Mouse (Mus musculus) ES-Bruce4 (cell line): Measurements from ENCODE around the gene Degs2. TPM values are rescaled to one million over a fixed set of nuclear protein-coding genes. Genes with fewer than 3 reads are reported as not detected.

Experiments
- H3K27ac ChIP-seq: 2 replicates; pipeline ENCODE4 v1.5.1; 2012; ENCODE audit warnings: low read length, inconsistent platforms; ENCODE audit not compliant: insufficient read depth
- H3K27me3 ChIP-seq: 2 replicates; pipeline ENCODE4 v1.6.1; 2012; ENCODE audit warnings: mild to moderate bottlenecking, low read length, inconsistent platforms; ENCODE audit not compliant: control insufficient read depth, poor library complexity, insufficient read depth, severe bottlenecking
- H3K36me3 ChIP-seq: 2 replicates; pipeline ENCODE4 v1.6.1; 2012; ENCODE audit warnings: inconsistent platforms, mild to moderate bottlenecking, low read length, moderate library complexity; ENCODE audit not compliant: control insufficient read depth, poor library complexity, insufficient read depth, severe bottlenecking
- H3K4me1 ChIP-seq: one replicate; pipeline ENCODE4 v1.8.1; 2011; ENCODE audit warnings: low read length; ENCODE audit not compliant: control insufficient read depth, insufficient read depth
- H3K4me3 ChIP-seq: 2 replicates; pipeline ENCODE4 v1.5.1; 2011; ENCODE audit warnings: low read depth, mild to moderate bottlenecking, low read length
- H3K9ac ChIP-seq: 2 replicates; pipeline ENCODE4 v1.6.1; 2012; ENCODE audit warnings: low read depth, mild to moderate bottlenecking, inconsistent platforms; ENCODE audit not compliant: poor library complexity, severe bottlenecking
- H3K9me3 ChIP-seq: replicated peaks from 2 replicates; pipeline ENCODE4 v1.6.1; 2012; ENCODE audit warnings: mild to moderate bottlenecking, low read length, inconsistent platforms; ENCODE audit not compliant: control insufficient read depth, poor library complexity, insufficient read depth, severe bottlenecking
- CTCF ChIP-seq: IDR thresholded peaks from one replicate; pipeline ENCODE4 v1.8.1; 2011; ENCODE audit warnings: low read depth, low read length
- EP300 ChIP-seq: IDR thresholded peaks from 2 replicates; pipeline ENCODE4 v1.6.1; 2011; ENCODE audit warnings: low read depth, low read length; ENCODE audit not compliant: insufficient read depth
- POLR2A ChIP-seq: IDR thresholded peaks from one replicate; pipeline ENCODE4 v1.8.1; 2011; ENCODE audit warnings: low read length; ENCODE audit not compliant: insufficient read depth
- polyA plus RNA-seq: library from polyadenylated mRNA; stranded (reverse); fragments of >200 nt; gene quantifications from 2 replicates; pipeline ENCODE4 v1.2.4, GENCODE M21; 2011; ENCODE audit warnings: low read depth; ENCODE audit not compliant: missing spikeins, insufficient read depth, insufficient read length

The Degs2 gene
- polyA plus RNA-seq, 1 experiment: not detected

- H3K4me3 ChIP-seq: no peak overlapping the region
These were observed 40.1 kb upstream of the Degs2 start for GRCm38 (mm10) chr12:108742241-108742640.

GRCm38 (mm10) chr12:108741472-108741871 lies 39.4 kb upstream of the Degs2 start:
- Histone ChIP-seq H3K4me1 (no peaks in the 10 kb centered on the region), H3K27ac (no peak overlapping the region), H3K27me3 (no peaks in the 10 kb centered on the region), H3K9me3 (no peaks in the 10 kb centered on the region), H3K4me3 (no peak overlapping the region), H3K36me3 (no peaks in the 10 kb centered on the region), H3K9ac (no peak overlapping the region)
- TF ChIP-seq POLR2A: no peak
- no peak for TF ChIP-seq EP300
- TF ChIP-seq CTCF: no peak

More at GRCm38 (mm10) chr12:108742241-108742640, 40.1 kb upstream of the Degs2 start:
- TF ChIP-seq CTCF: no peak
- TF ChIP-seq EP300: no peak
- TF ChIP-seq POLR2A: no peak
- H3K36me3 ChIP-seq: no peaks in the 10 kb centered on the region
- H3K4me1 ChIP-seq: no peaks in the 10 kb centered on the region
- peaks cover 2% of the 10 kb centered on the region; the same call in 1 of the 2 replicates for H3K9me3 ChIP-seq
- no peak overlapping the region for H3K27ac ChIP-seq
- H3K27me3 ChIP-seq: no peaks in the 10 kb centered on the region
- H3K9ac ChIP-seq: no peak overlapping the region

GRCm38 (mm10) chr12:108738745-108739144 lies 36.6 kb upstream of the Degs2 start:
- Histone ChIP-seq H3K9me3 (no peaks in the 10 kb centered on the region), H3K9ac (no peak overlapping the region), H3K27me3 (no peaks in the 10 kb centered on the region), H3K27ac (no peak overlapping the region), H3K36me3 (no peaks in the 10 kb centered on the region), H3K4me1 (no peaks in the 10 kb centered on the region), H3K4me3 (no peak overlapping the region)
- TF ChIP-seq CTCF: no peak
- no peak for TF ChIP-seq POLR2A
- 0 out of 2 replicates have a peak, but pooled peaks have one; percentile 46 for TF ChIP-seq EP300

- Histone ChIP-seq H3K9ac (no peak overlapping the region), H3K9me3 (no peaks in the 10 kb centered on the region), H3K36me3 (no peaks in the 10 kb centered on the region), H3K27ac (no peak overlapping the region), H3K4me1 (no peaks in the 10 kb centered on the region), H3K27me3 (no peaks in the 10 kb centered on the region), H3K4me3 (no peak overlapping the region)
- TF ChIP-seq POLR2A (no peak), EP300 (no peak), CTCF (no peak)
These were observed 35.7 kb upstream of the Degs2 start for GRCm38 (mm10) chr12:108737838-108738237.

- Histone ChIP-seq H3K9me3 (no peaks in the 10 kb centered on the region), H3K4me1 (no peaks in the 10 kb centered on the region), H3K9ac (no peak overlapping the region), H3K27me3 (no peaks in the 10 kb centered on the region), H3K27ac (peak overlapping the region; percentile 54; the same call in 1 of the 2 replicates), H3K36me3 (no peaks in the 10 kb centered on the region), H3K4me3 (no peak overlapping the region)
- TF ChIP-seq POLR2A (no peak), CTCF (no peak)
These were observed 32.3 kb upstream of the Degs2 start for GRCm38 (mm10) chr12:108734386-108734785.

GRCm38 (mm10) chr12:108723841-108724240 lies 21.7 kb upstream of the Degs2 start:
- H3K27me3 ChIP-seq: no peaks in the 10 kb centered on the region
- no peak overlapping the region for H3K9ac ChIP-seq
- no peak overlapping the region for H3K27ac ChIP-seq
- H3K4me3 ChIP-seq: no peak overlapping the region
- peaks cover 9% of the 10 kb centered on the region for H3K9me3 ChIP-seq
- H3K36me3 ChIP-seq: no peaks in the 10 kb centered on the region
- no peaks in the 10 kb centered on the region for H3K4me1 ChIP-seq
- TF ChIP-seq CTCF (no peak), EP300 (no peak), POLR2A (no peak)

GRCm38 (mm10) chr12:108722464-108722863 lies 20.3 kb upstream of the Degs2 start:
- no peak overlapping the region for H3K9ac ChIP-seq
- no peaks in the 10 kb centered on the region for H3K4me1 ChIP-seq
- H3K4me3 ChIP-seq: no peak overlapping the region
- H3K27ac ChIP-seq: no peak overlapping the region
- H3K36me3 ChIP-seq: no peaks in the 10 kb centered on the region
- H3K9me3 ChIP-seq: peaks cover 9% of the 10 kb centered on the region
- H3K27me3 ChIP-seq: no peaks in the 10 kb centered on the region; the same call in 1 of the 2 replicates
- TF ChIP-seq POLR2A (no peak), CTCF (no peak), EP300 (no peak)
